Mouse (Mus musculus) spleen, adult 2 months (tissue): ENCODE results near the gene Tdrd7.

ENCODE experiments used
- CTCF ChIP-seq: fragments of 200-500 bp; IDR thresholded peaks from 2 replicates; pipeline ENCODE4 v1.5.1; 2011; ENCODE audit warnings: mild to moderate bottlenecking, inconsistent platforms; ENCODE audit not compliant: insufficient read depth, insufficient read length, insufficient replicate concordance; ENCODE audit errors: extremely low read depth
- POLR2A ChIP-seq: fragments of 200-500 bp; IDR thresholded peaks from 2 replicates; pipeline ENCODE4 v1.6.1; 2011; ENCODE audit warnings: low read depth, low read length, inconsistent platforms

- TF ChIP-seq CTCF = no peak
- TF ChIP-seq POLR2A = no peak
Measured at GRCm38 (mm10) chr4:46042505-46042850, 77.3 kb downstream of the Tdrd7 start.
